Mouse (Mus musculus) midbrain, embryonic 10.5 days (tissue): Measurements from ENCODE around the gene Mgat4b. TPM values are rescaled to one million over a fixed set of nuclear protein-coding genes. Genes with fewer than 3 reads are reported as not detected.

Experiments
- DNase-seq: peaks from one replicate; pipeline ENCODE4 v3.0.0-alpha.2; 2017; ENCODE audit warnings: low spot score
- H3K27ac ChIP-seq: fragments of 300-500 bp; sonication (generic); replicated peaks from 2 replicates; pipeline ENCODE4 v1.5.1; 2016; ENCODE audit warnings: mild to moderate bottlenecking
- H3K27me3 ChIP-seq: fragments of 300-500 bp; sonication (generic); 2 replicates; pipeline ENCODE4 v1.6.1; 2016; ENCODE audit warnings: low read depth, mild to moderate bottlenecking; ENCODE audit not compliant: poor library complexity, severe bottlenecking
- H3K36me3 ChIP-seq: fragments of 300-500 bp; sonication (generic); 2 replicates; pipeline ENCODE4 v1.6.1; 2016; ENCODE audit warnings: mild to moderate bottlenecking, moderate library complexity
- H3K4me1 ChIP-seq: fragments of 300-500 bp; sonication (generic); 2 replicates; pipeline ENCODE4 v1.6.1; 2016
- H3K4me3 ChIP-seq: fragments of 300-500 bp; sonication (generic); 2 replicates; pipeline ENCODE4 v1.5.1; 2016; ENCODE audit warnings: mild to moderate bottlenecking, moderate library complexity
- H3K9me3 ChIP-seq: fragments of 300-500 bp; sonication (generic); replicated peaks from 2 replicates; pipeline ENCODE4 v1.6.1; 2016; ENCODE audit warnings: mild to moderate bottlenecking
- WGBS: fragments of 180-500 bp; shearing (Covaris S2); methylation state at CpG from one replicate; pipeline ENCODE4 v1.1.7; 2016; 5-methylcytosine and 5-hydroxymethylcytosine counted together
- polyA plus RNA-seq: library from polyadenylated mRNA; unstranded; fragments of >200 nt; fragmentation: Nextera tagmentation; extraction: Ambion mirVana; gene quantifications from 2 replicates; pipeline ENCODE4 v1.2.1, GENCODE M21; 2016

Mgat4b gene
- polyA plus RNA-seq, 1 experiment from 2014 or later: 12.1 TPM

DNA sequence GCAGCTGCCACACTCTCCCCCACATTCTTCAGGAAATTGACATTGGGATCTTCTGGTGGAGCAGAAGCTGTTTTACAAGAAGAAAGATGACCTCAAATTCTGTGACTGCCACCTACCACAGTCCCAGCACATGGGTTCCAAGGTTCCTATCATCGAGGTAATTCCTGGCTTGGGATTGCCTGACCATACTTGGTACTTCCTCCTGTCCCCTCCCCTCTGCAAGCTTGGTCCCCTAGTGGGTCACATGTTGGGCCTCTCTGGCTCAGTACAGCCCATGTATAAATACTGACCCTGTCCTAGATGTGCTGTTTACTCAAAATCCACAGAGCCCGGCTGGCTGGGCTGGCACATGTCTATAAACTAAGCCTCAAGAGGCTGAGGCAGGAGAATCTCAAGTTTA is 4.7 kb upstream of the Mgat4b start:
- no peak overlapping the region for H3K4me3 ChIP-seq
- WGBS: 86% methylated on average over 2 of the region's 2 CpGs
- no peak for DNase-seq
- H3K4me1 ChIP-seq: peaks cover 19% of the 10 kb centered on the region
- H3K36me3 ChIP-seq: peaks cover 68% of the 10 kb centered on the region
- H3K27me3 ChIP-seq: no peaks in the 10 kb centered on the region
- no peaks in the 10 kb centered on the region for H3K9me3 ChIP-seq
- no peak overlapping the region for H3K27ac ChIP-seq

DNA sequence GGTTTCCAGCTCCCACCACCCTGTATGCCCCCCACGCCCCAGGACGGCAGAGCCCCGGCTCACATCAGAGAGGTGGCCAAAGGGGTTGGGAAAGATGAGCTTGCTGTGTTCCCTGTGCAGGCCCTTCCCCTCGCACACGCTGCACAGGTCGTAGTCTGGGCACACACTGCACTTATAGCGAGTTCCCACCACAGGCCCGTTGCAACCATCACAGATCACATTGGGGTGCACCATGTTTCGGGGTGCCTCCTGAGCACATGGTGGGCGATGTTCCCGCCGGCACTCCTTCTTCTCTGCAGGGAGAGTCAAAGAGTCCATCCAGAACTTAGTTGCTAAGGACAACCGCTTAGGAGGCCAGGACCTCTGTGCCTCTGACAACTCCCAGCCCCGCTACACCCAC is 3.3 kb upstream of the Mgat4b start:
- H3K9me3 ChIP-seq: no peaks in the 10 kb centered on the region
- peaks cover 22% of the 10 kb centered on the region for H3K4me1 ChIP-seq
- H3K27ac ChIP-seq: no peak overlapping the region
- no peak overlapping the region for H3K4me3 ChIP-seq
- H3K27me3 ChIP-seq: no peaks in the 10 kb centered on the region
- WGBS: 94% methylated on average over 14 of the region's 14 CpGs
- no peak for DNase-seq
- peaks cover 55% of the 10 kb centered on the region for H3K36me3 ChIP-seq

DNA sequence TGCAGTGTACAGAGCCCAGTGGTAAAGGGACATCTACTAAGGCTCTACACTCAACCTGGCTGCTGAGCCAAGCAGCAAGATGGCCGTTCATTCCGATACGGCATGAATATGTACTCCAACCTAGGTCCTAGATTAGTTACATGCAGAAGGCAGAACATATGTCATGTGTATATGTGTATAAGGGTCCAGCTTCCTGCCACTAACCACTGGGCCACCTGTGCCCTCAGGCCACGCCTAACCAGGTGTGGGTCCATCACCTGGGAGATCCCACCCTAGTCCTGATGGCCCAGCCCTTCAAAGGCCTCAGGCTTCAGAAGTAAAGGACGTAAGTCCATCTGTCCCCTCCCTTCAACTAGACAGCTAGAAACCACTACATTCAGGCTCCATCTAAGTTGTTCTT is 2.7 kb upstream of the Mgat4b start:
- Histone ChIP-seq H3K36me3 (peaks cover 48% of the 10 kb centered on the region), H3K9me3 (no peaks in the 10 kb centered on the region), H3K4me3 (no peak overlapping the region), H3K27ac (no peak overlapping the region), H3K27me3 (no peaks in the 10 kb centered on the region), H3K4me1 (peaks cover 24% of the 10 kb centered on the region)
- WGBS: 94% methylated on average over 5 of the region's 5 CpGs
- no peak for DNase-seq

DNA sequence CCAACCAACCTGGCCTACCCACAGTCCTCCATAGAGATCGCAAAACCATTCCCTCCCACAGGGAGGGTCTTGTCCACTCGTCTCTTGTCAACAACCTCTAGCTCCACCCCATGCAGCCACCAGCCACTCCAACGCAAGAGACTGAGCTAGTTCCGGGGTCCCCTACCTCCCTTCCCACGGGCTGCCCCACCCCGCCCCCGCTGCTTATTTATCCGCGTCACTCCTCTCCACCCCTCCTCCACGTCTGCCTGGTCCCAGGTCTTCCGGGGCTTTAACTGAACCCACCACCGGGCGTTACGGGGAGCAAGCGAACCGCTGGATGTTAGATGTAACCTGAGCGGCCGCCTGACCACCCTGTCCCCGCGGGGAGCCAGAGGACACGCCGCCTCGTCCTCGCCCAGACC is 587 bp upstream of the Mgat4b start:
- Histone ChIP-seq H3K36me3 (peaks cover 28% of the 10 kb centered on the region), H3K27ac (peak overlapping the region; percentile 95), H3K9me3 (no peaks in the 10 kb centered on the region), H3K4me3 (peak overlapping the region; percentile 96), H3K27me3 (no peaks in the 10 kb centered on the region), H3K4me1 (peaks cover 27% of the 10 kb centered on the region)
- peak; percentile 91 for DNase-seq
- under 1% methylated on average over 24 of the region's 24 CpGs for WGBS

DNA sequence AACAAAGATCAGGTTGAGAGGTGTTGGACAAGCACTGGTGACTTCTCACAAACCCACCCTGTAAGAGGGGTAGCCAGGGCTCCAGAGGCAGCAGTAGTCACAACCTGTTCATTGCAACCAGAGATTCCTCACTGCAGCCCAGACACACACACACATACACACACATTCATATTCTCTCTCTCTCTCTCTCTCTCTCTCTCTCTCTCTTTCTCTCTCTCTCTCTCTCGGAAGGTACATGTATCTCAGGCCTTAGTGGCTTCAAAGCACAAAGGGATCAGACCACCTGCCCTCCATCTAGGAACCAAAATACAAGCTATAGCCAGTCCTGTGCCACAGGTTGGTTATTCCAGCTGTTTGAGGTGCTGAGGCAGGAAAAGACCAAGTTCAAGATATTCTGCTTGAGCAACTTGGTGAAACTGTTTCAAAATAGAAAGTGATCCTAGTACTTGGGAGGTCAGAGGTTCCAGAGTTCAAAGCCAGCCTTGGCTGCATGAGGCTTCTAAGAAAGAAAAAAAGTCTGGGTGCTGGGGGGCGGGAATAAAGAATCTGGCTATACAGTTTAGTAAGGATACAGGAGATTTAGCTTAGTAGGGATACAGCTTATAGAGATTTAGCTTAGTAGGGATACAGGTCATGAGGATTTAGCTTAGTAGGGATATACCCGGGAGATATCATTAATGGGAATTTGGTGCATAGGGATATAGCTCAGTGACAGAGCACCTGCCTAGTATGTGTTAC is 801 bp downstream of the Mgat4b start:
- H3K27ac ChIP-seq: peak overlapping the region; percentile 95; the same call in 1 of the 2 replicates
- peaks cover 38% of the 10 kb centered on the region for H3K4me1 ChIP-seq

DNA sequence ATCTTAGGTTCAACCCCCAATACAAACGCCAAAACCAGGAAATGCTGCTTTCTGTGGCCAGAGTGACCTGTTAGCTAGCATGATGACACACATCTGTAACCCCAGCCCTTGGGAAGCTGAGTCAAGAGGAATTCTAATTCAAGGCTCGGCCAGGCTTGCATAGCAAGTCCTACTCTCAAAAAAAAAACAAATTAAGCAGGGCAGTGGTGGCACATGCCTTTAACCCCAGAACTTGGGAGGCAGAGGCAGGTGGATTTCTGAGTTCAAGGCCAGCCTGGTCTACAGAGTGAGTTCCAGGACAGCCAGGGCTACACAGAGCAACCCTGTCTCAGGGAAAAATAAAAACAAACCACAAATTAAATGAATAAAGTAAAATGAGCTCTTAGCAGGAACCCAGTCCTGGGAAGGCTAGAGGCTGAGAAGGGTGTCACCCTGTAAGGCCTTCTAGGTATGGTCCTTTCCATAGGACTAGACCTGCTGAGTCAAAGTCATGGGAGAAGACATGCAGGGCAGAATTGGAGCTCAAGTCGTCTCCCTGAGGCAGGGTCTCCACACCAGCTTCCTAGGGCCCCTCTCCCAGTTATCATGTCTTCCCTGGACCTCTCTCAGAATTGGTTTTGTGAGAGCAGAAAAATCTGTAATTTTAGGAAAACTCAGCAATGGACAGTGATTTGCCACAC is 1.5 kb downstream of the Mgat4b start:
- 75% methylated on average over 3 of the region's 3 CpGs for WGBS
- Histone ChIP-seq H3K4me3 (no peak overlapping the region), H3K9me3 (no peaks in the 10 kb centered on the region), H3K27me3 (no peaks in the 10 kb centered on the region), H3K27ac (no peak overlapping the region), H3K4me1 (peaks cover 42% of the 10 kb centered on the region), H3K36me3 (peaks cover 7% of the 10 kb centered on the region)
- no peak for DNase-seq

More for the DNA sequence above, 801 bp downstream of the Mgat4b start:
- Histone ChIP-seq H3K4me3 (peak overlapping the region; percentile 96), H3K36me3 (peaks cover 15% of the 10 kb centered on the region), H3K9me3 (no peaks in the 10 kb centered on the region), H3K27me3 (no peaks in the 10 kb centered on the region)
- WGBS: 91% methylated on average over 3 of the region's 3 CpGs
- DNase-seq: no peak

DNA sequence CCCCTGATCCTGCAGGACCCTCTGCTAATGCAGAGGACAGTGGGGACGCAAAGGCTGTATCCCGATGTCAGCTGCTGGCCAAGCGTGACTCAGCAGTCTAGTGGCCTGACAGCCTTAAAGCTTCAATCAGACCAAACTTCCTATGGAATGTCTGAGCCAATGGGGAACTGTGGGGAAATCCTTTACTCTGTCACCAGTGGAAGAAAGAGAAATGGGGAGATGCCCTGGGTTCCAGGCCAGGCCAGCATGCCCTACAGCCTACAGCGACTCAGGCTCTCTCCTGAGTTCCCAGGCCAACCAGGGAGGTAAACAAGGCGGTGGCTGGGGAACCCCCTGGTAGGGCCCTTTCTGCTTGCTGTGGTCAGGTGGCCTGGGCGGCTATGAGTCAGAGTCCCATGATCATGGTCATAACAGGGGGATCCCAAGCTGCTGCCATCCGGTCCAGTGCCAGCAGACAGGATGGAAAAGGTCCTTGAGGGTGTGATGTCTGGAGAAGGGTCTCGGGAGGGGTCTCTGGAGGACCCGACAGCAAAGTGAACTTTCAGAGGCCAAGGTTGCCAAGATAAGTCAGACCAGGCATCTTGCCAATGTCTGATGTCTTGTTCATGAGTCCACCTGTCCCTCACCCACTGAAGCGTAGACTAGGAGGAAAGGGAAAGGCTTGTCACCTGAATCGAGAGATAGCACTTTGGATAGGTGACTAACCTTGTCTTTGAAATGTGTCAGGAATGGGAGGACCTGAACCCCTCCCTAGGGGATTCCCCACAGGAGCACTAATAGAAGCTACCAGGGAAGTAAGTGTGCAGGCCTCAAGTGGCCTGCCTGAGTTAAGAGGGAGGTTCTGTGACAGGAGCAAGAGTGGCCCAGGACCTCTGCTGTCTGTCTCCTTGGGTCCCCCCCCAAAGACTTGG is 2.4 kb downstream of the Mgat4b start:
- no peaks in the 10 kb centered on the region for H3K9me3 ChIP-seq
- no peaks in the 10 kb centered on the region for H3K27me3 ChIP-seq
- H3K4me1 ChIP-seq: peaks cover 48% of the 10 kb centered on the region
- no peak overlapping the region for H3K27ac ChIP-seq
- H3K36me3 ChIP-seq: no peaks in the 10 kb centered on the region
- 74% methylated on average over 11 of the region's 11 CpGs for WGBS
- no peak overlapping the region for H3K4me3 ChIP-seq
- DNase-seq: no peak

DNA sequence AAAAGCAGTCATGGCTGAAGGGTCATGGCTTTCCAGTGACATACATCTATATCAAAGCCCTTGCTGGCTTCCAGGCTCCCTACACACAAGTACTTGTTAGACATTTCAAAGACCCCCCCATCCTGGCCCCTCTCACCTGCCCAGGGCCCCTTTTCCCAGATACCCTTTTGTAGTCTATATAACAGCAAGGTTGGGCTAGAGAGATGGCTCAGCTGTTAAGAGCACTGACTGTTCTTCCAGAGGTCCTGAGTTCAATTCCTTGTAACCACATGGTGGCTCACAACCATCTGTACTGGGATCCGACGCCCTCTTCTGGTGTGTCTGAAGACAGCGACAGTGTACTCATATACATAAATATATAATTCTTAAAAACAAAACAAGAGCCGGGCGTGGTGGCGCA is 3.9 kb downstream of the Mgat4b start:
- WGBS: 86% methylated on average over 6 of the region's 6 CpGs
- Histone ChIP-seq H3K9me3 (no peaks in the 10 kb centered on the region), H3K4me1 (peaks cover 41% of the 10 kb centered on the region), H3K36me3 (no peaks in the 10 kb centered on the region), H3K27ac (no peak overlapping the region), H3K4me3 (no peak overlapping the region), H3K27me3 (no peaks in the 10 kb centered on the region)
- DNase-seq: no peak

DNA sequence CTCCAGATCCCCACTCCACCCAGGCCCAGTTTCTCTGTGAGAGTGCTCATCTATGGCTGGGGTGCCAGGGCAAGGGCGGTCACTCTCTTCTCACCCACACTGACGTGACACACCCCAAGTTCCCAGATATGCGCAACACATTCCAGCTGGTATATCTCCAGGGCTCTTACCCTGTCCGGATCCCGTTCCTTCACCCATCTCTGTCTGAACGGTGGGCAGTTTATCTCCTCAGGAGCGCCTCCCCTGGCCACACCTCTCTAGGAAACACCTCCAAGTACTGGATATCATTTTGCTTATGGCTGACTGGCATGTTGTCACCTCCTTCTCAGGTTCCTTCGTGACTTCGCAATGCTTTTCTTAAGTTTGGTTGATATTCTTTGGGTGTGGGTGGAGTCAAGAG is 4.9 kb downstream of the Mgat4b start:
- H3K4me1 ChIP-seq: peaks cover 34% of the 10 kb centered on the region
- H3K27ac ChIP-seq: no peak overlapping the region
- no peaks in the 10 kb centered on the region for H3K9me3 ChIP-seq
- no peak for DNase-seq
- H3K27me3 ChIP-seq: no peaks in the 10 kb centered on the region
- 21% methylated on average over 9 of the region's 9 CpGs for WGBS
- H3K4me3 ChIP-seq: no peak overlapping the region
- no peaks in the 10 kb centered on the region for H3K36me3 ChIP-seq

DNA sequence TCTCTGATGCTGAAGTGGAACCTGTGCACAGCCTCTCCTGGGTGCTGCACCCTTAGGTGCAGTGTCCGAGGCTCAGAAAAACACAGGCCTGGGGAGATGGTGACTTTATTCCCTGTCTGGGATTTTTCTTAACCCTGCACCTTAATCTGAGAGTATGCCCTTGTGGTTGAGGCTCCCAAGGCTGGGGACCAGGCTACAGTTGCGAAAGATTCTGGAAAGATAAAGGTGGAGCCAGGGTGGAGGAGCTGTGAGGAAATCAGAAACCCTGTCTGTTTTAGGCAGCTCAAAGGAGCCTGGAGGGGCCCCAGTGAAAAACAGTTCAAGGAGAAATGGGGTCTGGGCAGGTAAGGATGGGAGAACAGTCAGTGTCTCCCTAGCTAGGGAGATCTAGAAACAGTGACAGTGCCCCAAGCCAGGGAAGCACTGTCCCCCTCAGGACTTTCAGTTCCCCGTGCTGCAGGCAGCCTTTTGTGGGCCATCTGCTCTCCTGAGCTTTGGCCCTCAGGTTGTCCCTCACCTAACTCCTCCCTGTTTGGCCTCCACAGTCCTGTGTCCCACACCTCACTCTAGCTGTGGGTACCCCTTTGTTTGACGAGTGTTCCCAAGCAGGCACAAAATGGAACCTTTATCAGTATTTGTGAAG is 6.2 kb downstream of the Mgat4b start:
- H3K4me1 ChIP-seq: peaks cover 27% of the 10 kb centered on the region

DNA sequence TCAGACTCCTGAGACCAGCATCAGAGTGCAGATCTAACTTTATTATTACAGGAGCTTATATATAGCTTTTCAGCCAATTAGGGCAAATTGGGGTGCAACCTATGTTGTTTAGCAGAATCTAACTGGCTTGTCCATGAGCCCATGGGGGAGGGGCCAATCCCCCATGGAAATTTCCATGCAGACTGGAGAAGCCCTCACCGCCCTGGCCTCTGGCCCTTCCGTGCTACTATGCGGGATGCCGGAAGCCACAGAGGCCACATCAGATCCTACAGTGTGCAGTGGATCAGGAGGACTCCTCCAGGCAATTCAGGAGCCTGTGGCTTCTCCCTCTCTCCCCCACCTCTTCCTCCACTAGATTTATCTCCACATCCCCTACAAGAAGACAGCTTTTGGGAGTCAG is 7.1 kb downstream of the Mgat4b start:
- peaks cover 6% of the 10 kb centered on the region; the same call in 1 of the 2 replicates for H3K27me3 ChIP-seq
- H3K36me3 ChIP-seq: no peaks in the 10 kb centered on the region
- H3K9me3 ChIP-seq: no peaks in the 10 kb centered on the region
- peaks cover 27% of the 10 kb centered on the region for H3K4me1 ChIP-seq
- no peak overlapping the region for H3K27ac ChIP-seq
- no peak for DNase-seq
- no peak overlapping the region for H3K4me3 ChIP-seq
- WGBS: 62% methylated on average over 4 of the region's 4 CpGs

More for the DNA sequence above, 6.2 kb downstream of the Mgat4b start:
- DNase-seq: no peak
- H3K36me3 ChIP-seq: no peaks in the 10 kb centered on the region
- WGBS: 75% methylated on average over 4 of the region's 4 CpGs
- no peaks in the 10 kb centered on the region for H3K9me3 ChIP-seq
- no peak overlapping the region for H3K4me3 ChIP-seq
- H3K27me3 ChIP-seq: no peaks in the 10 kb centered on the region
- H3K27ac ChIP-seq: 0 out of 2 replicates have a peak overlapping the region, but pooled peaks have one; percentile 35

DNA sequence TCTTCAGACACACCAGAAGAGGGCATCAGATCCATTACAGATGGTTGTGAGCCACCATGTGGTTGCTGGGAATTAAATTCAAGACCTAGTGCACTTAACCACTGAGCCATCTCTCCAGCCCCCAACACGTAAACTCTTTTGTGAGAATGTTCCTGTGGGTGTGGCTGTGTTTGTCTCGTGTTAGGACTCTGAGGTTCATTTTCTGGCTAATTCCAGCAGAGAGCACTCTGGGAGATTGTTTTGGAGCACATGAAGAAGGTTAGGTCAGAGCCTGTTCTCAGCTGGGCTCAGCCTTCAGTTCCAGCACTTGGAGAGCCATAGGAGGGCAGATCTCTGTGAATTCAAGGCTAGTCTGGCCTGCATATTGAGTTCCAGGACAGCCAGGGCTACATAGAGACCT is 9.1 kb downstream of the Mgat4b start:
- Histone ChIP-seq H3K9me3 (no peaks in the 10 kb centered on the region), H3K36me3 (no peaks in the 10 kb centered on the region), H3K27me3 (peaks cover 19% of the 10 kb centered on the region), H3K4me1 (peaks cover 34% of the 10 kb centered on the region), H3K27ac (no peak overlapping the region), H3K4me3 (no peak overlapping the region)
- no peak for DNase-seq
- WGBS: 52% methylated on average over 2 of the region's 2 CpGs
